Mouse (Mus musculus): ENCODE data around the gene Stab1.

Gene Stab1

DNA sequence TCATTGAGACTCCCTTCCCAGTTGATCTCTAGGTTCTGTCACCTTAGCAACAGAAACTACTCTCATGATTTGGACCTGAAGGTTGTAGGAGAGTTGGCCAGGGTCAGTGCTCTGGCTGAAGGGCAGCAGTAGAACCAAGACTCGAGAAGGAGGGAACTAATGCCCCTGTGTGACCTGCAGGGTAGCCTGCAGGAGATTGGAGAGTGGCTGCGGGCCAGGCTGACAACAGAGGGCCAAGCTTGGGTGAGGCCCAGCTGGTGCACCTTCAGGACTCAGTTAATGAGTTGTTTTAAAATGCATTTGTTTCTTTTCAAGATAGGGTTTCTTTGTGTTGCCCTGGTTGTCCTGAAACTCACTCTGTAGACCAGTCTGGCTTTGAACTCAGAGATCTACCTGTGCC, 3.4 kb downstream of the Stab1 start:
- DNase-seq (ENCODE audit: low spot score): no peak

DNA sequence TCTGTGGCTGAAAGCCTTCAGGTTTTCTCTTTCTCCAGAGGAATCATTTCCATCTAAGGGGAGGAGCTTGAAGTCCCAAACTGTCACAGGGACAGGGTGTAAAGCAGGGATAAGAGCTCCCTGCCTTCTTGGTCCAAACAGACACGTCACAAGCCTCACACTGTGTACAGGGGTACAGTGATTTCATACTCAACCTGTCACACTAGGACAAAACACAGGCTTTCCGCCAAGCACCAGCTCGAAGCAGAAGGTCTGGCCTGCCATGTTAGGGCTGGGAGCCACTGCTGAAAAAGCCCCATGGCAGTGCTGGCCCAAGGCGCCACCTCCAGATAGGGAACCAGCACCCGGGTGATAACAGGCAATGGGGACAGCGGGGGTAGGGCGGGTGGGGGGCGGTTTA, 4.4 kb downstream of the Stab1 start:
- no peak for DNase-seq (ENCODE audit: low spot score)

DNA sequence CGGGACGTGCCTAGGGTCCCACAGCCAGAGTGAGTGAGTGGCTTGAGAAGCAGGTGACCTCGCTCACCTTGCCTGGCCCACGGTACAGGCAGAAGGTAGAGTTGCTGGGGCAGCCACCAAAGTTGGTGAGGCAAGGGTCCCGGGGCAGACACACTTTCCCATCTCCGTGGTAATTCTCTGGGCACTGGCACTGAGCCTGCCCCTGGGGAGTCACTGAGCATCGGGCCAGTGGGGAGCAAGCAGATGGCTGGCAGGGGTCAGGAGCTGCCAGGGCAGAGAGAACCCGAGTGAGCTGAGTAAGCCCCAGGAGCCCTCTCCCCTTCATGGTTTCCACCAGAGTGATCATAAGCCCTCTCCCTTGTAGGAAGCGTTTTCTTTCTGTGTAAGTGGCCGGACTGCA, 6.8 kb downstream of the Stab1 start:
- DNase-seq (ENCODE audit: low spot score): no peak

DNA sequence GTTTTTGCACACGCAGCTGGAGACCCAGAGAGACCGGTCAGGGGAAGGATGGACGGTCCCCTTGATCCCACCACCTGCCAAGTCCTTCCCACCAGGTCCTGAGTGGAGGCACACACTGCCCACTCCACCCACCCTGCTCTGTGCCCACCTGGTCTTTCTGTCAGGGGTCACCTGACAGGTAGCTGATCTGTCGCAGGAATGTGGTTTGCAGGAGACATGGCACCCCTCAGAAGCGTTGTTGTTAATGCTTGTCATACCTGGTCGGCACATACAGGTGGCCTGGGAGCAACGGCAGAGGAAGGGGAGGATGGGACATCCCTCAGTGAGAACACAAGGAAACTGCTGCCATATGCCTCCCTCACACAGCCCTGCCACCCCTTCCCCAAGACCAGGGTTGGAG, 7.2 kb downstream of the Stab1 start:
- DNase-seq (ENCODE audit: low spot score): no peak

DNA sequence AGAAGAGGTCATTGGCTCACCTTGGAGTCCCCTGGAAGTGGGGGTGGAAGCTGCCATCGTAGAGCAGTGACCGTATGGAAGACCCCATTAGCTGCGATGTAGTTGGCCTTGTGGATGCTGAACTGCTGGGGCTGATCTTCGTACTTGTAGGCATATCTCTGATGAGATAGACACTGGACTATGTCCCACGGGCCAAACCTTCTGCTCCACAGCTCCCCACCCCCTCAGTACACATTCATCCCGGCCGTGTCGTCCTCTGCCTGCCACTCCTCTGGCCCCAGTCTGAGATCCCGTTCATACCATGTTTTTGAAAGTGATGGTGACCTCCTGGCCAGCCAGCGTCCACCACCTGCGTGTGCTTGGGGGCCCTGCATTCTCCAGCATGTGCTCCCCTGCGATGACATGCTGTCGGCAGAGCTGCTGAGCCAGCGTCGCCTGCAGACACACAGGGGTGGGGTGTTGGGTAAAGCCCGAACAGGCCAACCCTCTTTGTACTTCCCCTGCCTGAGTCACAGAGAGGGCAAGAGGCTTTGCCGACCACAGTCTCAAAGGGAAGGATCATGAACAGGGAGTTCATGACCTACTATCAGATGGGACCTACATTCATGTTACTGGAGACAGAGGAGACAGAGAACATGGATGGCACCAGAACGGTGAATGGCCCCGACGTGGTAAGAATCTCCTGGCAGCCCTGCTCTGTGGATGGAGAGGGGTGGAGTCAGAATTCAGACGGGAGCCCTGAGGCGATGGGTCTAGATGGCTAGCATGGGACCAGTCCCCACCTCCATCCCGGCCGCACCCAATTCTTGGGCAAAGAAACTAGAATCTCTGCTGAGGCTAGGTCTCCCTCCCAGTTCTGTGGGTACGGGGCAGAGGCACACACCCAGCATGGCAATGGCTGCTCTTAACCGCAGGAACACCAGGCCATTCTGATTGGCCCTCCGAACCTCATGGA, 8.0 kb downstream of the Stab1 start:
- no peak for DNase-seq (ENCODE audit: low spot score)

DNA sequence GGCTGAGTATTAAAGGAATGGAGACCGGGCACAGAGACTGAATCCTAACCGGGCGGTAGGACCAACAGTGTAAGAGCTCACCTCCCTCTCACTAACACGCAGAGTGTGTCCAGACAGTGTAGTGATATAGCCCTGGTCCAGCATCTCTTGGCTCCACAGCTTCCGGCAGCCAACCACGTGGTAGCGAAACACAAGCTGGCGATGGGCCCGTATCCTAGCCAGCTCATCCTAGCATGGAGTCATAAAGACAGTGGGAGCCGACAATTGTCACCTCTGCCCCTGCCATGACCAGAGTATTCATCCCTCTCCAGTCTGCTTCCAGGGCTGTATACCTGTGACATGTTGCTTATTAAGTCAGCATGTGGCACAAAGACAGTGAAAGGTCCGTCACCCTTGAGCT, 22.7 kb downstream of the Stab1 start:
- DNase-seq (ENCODE audit: low spot score): no peak

DNA sequence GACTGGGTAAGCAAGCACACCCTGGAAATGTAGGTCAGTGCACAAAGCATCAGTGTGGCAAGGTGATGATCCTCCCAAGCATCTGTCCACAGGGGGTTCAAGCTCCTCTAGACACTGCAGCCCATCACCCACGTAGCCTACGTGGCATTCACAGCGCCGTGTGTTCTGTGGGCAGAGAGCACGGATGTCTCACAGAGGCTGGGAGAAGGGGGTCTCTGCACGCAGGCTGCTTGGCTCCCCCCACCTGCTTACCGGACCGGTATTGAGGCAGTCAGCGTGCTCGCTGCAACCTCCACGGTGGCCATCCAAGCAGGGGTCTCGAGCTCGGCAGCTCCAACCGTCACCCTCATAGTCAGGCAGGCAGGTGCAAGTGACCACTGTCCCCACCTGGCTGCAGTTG, 27.4 kb downstream of the Stab1 start:
- DNase-seq (ENCODE audit: low spot score): no peak

DNA sequence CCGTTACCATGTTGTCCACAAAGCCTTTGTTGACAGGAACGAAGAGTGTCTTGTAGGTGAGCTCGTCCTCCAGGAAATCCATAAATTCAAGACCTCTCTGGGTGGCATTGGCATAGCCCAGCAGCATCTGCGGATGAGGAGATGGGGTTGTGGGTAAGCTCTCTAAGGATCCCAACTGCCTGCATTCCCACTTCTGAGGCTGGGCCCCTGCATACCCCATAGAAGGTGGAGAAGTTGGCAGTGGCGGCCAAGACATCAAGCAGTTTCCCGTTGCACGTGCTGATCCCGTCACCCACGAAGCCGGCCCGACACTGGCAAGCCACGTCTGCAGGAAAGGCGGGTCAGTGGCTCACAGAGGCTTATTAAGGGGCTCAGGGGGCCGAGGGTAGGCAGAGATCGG, 28.3 kb downstream of the Stab1 start:
- no peak for DNase-seq (ENCODE audit: low spot score)

DNA sequence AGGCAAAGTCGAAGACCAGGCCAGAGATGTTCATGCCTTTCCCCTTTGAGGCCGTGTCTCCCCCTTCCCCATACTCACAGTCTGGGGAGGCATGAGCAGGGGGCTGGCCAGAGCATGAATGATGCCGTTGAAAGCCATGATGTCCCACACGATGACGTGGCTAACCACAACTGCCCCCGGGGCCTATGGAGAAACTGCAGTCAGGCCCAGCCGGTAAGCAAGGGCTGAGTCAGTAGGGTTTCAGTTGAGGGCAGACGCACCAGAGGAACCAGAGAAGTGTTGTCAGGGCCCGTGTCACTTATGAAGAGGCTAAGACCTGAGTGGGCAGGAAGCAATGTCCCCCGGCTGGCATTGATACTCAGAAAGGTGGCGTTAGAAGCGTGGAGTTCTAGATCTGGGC, 28.8 kb downstream of the Stab1 start:
- DNase-seq (ENCODE audit: low spot score): no peak

DNA sequence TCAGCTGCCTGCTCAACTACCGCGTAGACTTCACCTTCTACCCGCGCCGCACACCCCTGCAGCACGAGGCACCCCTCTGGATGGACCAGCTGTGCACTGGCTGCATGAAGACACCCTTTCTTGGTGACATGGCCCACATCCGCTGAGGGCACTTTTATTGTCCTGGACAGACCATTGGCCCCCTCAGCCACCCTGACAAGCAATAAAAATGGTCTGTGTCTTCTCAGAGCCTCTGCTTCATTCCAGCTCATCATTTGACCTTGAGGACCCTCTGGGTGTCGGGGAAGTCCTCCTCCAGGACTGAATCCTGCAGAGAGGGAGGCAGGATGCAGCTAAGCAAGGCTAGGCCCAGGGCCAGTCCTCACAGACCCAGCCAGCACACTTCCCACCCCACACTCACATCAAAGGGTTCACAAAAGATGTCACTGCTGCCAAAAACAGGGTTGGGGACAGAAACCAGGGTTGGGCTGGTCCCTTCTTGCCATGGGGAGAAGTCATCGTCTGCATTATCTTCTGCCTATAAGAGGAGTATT, 29.5 kb downstream of the Stab1 start:
- peak; percentile 16 for DNase-seq (ENCODE audit: low spot score)

DNA sequence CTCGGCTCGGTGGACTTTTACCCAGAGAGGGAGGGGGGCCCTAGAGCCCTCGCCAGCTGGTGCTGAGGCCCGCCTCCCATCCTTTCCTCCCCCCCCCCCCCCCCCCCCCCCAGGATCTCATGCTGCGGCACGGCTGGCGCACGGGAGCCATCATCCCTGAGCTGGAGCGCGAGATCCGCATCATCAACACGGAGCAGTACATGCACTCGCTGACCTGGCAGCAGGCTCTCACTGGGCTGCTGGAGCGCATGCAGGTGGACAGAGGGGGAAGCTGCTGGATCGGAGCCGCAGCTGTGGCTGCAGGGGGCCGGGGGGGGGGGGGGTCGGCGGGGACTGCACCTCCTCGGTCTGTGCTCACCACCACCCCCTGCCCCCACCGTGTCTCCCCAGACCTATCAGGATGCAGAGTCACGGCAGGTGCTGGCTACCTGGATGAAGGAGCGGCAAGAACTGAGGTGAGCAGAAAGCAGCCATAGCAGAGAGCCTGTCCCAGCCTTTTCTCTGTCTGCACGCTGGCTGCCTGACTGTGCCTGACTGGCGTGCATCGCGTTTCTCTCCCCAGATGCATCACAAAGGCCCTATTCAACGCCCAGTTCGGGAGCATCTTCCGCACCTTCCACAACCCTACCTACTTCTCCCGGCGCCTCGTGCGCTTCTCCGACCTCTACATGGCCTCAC, 30.1 kb downstream of the Stab1 start:
- no peak for DNase-seq (ENCODE audit: low spot score)

DNA sequence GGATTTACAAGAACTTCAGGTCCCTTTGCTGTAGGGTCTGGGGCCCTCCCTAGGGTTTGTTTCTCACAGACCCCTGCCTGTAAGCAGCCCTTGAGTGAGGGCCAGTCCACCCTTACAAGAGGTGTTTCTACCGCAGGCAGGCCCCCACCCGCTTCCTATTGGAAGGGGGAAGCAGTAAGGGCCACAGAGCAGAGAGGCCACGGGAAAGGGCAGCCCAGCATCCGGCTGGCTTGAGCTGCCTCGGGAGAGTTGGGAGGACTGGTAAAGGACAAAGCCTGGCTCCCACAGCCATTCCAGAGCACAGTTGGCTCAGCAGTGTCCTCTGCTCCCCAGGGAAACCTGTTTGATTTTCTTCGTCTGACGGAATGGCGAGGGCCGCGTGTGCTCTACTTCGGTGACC, 30.6 kb downstream of the Stab1 start:
- DNase-seq (ENCODE audit: low spot score): peak; percentile 23

DNA sequence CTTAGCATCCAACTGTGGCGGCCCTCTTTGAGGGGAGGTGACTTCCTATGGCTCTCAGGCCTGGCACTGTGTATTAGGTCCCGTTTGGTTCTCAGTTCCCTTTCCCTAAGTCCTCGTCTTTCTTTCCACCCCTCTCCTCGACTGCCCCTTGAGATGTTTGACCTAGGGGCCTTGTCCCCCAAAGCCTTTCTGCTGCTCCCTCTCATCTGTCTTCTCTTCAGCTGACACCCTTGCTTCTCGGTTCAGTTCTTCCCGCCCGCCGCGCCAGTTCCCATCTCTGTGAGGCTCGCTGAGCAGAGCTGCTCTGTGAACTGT, 31.2 kb downstream of the Stab1 start:
- DNase-seq (ENCODE audit: low spot score): no peak

DNA sequence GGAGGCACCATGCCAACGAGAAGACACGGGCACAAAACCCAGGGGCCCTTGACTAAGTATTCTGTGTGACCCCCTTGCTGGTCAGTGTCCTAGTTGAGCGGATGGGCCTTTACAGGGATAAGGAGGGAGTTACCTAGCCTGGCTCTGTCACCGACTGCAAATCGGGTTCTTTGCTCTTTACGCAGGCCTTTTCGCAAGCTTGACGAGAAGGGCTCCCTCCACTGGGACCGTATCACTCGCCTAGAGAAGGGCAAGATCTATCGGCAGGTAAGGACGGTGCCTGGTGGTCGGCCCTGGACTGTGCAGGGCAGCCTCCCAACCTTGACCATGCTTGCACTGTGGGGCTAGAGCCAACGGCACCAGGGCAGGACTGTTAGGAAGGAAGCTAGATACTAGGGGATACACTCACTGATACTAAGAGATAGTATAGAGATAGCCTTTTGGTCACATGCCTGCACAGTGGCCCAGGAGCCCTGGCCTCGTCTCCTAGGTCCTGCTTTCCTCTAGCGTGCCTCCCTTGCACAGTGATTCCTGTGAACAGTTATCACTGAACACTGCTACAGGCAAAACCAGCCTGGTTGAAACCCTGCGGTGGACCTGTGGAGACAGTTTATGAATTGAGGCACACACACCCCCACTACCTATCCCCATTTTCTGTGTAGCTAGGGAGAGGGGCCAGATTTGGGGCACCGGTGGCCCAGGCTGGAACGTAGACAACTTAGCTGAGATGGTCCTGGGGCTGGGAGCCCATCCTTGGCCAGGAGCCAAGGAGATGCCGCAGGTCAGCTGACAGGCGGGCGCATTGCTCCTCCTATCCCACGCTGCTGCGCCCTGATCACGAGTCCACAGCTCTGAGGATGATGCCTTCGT, 31.8 kb downstream of the Stab1 start:
- DNase-seq (ENCODE audit: low spot score): no peak

DNA sequence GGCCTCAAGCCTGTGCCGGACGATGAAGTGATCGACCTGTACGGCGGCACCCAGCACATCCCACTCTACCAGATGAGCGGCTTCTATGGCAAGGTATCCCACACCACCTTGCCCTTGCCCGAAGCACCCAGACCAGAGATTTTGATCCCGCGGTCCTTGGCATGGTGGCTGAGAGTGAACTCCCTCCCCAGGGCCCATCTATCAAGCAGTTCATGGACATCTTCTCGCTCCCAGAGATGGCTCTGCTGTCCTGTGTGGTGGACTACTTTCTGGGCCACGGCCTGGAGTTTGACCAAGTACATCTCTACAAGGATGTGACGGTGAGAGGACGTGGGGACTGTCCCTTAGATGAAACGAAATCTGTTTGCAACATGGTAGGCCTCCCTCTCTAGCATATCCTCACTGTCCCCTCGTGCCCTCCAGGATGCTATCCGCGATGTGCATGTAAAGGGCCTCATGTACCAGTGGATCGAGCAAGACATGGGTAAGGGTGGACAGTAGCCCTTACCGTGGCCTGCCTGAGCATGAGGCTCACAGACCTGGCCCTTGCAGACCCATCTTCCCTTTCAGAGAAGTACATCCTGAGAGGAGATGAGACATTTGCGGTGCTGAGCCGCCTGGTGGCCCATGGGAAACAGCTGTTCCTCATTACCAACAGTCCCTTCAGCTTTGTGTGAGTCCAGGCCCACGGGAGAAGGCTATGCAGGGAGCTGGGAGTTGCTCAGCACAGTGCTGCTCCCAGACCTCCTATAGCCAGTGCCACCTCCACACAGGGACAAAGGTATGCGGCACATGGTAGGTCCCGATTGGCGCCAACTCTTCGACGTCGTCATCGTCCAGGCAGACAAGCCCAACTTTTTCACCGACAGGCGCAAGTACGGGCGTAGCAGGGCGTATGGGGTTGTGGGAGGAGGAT, 32.7 kb downstream of the Stab1 start:
- DNase-seq (ENCODE audit: low spot score): no peak

DNA sequence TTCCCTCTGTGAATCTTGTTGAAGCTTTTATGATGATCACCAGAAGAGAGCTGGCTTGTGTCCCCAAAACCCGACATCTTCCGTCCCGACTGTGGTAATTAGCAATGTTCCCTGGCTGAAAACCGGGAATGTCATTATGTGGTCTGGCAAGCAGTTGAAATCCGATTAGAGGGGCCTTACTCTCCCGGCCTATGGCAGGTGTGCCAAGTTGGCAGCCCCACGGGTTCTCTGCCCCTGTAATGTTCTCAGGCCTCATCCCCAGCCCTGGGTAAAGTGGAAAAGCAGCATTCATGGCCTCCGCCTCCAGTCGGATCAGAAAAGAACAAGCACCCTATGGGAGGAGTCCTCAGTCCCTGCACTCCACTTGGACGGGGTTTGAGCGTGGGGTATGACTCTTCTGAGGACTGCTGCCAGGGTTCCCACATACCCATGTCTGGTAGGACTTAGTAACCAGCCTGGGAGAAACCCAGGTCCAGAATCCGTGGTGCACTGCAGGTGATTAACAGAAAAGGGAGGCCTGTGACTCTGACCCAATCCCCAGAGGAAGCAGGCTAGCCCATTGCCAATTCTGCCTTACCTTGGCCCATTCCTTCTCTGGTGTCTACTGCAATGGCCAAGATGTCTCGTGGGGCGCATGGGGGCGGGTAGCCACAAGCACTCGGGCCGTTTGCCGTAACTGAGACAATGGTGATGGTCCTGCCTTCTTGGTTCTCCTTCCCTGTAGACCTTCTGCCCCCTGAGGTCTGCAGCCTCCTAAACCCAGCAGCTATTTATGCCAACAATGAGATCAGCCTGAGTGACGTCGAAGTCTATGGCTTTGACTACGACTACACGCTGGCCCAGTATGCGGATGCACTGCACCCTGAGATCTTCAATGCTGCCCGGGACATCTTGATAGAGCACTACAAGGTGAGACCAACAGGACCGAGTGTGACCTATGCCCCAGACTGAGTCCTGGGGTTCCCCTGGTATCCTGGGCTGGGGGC, 34.1 kb downstream of the Stab1 start:
- DNase-seq (ENCODE audit: low spot score): no peak

DNA sequence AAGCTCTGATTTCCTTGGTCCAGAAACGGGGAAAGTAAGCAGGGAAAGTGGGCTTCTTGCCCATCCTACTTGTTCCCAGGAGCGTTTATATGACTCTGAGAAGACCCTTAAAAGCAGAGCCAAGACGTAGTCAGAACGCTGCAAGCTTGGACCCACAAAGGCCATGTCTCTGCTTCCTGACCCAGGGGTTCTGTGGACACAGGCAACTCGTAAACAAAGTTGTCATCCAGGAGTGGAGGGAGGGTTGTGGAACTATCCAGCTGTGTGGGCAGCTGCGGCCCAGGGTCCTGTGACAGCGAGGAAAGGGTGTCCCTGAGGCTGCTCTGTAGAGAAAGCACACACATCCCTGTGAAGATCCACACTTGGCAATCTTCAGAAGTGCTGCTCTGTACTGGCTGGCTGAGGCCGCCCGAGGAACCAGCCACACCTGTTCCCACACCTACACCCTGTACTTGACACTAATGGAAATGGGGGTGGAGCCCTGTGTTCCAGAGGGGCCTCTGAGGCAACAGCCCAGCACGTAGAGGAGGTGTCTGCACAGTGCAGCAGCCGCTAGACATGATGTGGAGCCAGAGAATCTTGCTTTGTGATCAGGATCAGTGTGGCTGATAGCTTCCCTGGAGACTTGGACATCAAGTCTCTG, 35.3 kb downstream of the Stab1 start:
- DNase-seq (ENCODE audit: low spot score): peak; percentile 79

DNA sequence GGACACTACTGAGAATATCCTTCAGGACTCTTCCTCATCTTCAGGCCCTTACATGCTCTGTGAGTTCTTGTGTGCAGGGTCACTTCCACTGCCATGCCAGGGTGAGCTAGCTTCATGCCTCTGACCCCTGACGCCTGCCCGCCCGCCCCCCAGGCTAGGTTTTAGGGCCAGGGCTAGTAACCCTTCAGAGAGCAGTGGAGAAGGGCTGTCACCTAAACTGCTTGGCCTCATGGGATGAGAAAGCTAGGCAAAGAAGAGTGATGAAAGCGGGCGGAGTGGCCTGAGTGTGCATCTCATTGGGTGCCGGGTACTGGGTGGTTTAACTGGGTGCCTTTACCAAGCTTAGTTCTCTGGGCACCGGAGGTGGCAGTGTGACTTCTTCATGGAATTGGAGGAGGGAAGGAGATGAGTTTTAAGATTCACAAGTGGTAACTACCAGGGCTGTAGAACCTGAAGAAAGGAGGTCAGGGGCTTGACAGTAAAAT, 35.9 kb downstream of the Stab1 start:
- DNase-seq (ENCODE audit: low spot score): no peak

DNA sequence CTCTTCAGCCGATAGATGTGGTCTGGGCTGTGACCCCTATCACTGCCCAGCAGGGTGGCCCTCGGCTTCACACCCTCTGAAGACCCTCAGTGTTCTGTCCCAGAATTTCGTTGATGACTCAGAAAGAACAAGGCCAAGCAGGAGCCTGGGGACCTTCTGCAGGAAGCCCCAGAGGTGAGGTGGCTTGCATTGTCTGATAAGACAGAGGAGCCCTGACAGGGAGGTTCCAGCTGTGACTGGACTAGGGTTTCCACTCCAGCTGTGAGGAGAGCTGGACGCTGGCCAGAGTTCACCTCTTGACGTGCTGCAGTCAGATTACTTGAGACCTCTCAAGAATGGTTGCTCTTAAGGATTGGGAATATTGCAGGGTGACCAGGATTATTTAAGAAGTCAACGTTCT, 36.4 kb downstream of the Stab1 start:
- peak; percentile 59 for DNase-seq (ENCODE audit: low spot score)
